Mouse (Mus musculus) frontal cortex, adult (tissue): Measurements from ENCODE around the gene Washc1.
"Not testable (repeated sequence)": the region's sequence is repeated elsewhere in the genome, so short reads cannot be mapped to it uniquely, and the experiment has no call there.

ENCODE experiments used
- ATAC-seq: cut with Nextera tagmentation; 2 replicates; pipeline ENCODE4 v1.9.2; 2017; ENCODE audit warnings: mild to moderate bottlenecking, moderate library complexity, mixed read lengths; ENCODE audit not compliant: low TSS enrichment

Washc1 gene

DNA sequence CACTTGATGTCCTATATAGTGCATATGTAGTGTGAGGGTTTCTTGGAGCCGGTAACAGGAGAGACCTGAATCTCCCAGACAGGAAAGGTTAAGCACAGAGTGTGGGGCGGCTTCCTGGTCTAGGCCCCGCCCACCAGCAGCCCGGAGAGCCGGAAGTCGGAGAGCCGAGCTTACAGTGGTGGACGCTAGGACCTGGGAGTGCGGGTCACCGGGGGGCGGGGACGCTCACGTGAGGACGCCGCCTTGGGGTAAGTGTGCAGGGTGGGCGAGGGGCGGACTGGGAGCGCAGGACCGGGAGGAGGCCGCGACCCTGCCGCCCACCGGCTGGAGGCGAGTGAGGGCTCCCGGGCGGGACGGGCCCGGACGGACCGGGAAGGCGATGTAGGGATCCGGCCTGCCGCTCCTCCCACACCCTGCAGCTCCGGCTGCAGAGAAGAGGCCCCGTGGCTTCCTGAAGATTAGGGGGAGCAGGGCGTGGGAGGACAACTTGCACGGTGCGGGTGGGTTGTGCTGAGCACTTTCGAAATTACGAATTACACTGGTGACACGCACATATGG is at the start of gene Washc1:
Gene Washc1, plus strand, starts transcription at position 144 of the 558 bp plus-strand sequence.
- peak; percentile 92 for ATAC-seq

DNA sequence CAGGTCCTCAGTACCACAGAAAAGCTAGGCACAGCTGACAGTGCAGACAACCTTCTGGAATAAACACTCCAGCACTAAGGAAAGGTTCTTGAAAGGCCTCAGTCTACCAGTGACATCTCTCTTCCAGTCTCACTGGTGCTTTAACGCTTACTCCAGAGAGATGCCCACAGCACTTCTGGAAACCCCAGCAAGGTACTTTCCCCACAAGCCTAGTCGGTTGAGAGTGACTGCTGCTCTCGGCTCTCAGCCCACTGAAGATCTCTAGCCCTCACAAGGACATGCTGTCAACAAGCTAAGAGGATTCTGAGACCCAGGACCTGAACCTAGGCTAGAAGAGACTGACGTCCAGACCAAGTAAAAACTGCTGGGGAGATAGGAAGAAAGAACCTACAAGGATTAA is 46.2 kb upstream of the Washc1 start:
- no peak for ATAC-seq

DNA sequence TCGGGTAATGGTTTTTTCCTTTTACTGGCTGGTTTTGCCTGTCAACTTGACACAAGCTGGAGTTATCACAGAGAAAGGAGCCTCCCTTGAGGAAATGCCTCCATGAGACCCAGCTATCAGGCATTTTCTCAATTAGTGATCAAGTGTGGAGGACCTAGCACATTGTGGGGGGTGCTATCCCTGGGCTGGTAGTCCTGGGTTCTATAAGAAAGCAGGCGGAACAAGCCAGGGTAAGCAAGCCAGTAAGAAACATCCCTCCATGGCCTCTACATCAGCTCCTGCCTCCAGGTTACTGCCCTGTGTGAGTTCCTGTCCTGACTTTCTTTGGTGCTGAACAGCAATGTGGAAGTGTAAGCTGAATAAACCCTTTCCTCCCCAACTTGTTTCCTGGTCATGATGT is 42.3 kb upstream of the Washc1 start:
- ATAC-seq = not testable (repeated sequence)

DNA sequence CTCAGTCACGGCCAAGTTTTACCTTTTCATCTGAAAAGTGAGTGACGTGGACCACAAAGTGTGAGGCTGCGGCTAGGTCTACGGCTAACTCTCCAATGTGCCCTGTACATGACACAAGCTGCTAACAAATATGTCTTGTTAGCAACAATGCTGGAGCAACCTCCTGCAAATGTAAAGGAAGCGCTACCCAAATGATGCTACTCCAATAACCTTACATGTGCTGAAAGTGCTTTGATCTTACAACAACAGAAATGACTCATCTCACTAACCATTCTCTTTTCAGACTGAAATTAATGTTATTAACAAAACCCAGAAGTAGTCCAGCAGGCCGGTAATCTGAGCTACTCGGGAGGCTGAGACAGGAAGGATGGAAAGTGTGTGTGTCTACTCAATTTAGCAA is 37.4 kb upstream of the Washc1 start:
- ATAC-seq = no peak

DNA sequence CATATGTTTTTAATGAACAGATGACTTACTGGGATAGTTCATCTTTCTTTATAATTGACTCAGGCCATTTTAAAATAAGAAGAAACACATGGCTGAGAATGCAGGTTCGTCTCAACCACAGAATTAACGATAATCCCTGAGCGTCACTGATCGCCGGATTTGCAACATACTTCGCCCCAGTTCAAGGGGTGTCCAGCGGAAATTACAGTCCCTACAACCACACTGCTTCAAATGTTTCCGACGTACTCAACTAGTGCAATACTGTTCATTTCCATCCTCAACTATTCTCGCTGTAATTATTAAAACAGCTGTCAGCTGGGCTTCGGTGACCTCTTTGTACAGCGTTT is 35.5 kb upstream of the Washc1 start:
- no peak for ATAC-seq

DNA sequence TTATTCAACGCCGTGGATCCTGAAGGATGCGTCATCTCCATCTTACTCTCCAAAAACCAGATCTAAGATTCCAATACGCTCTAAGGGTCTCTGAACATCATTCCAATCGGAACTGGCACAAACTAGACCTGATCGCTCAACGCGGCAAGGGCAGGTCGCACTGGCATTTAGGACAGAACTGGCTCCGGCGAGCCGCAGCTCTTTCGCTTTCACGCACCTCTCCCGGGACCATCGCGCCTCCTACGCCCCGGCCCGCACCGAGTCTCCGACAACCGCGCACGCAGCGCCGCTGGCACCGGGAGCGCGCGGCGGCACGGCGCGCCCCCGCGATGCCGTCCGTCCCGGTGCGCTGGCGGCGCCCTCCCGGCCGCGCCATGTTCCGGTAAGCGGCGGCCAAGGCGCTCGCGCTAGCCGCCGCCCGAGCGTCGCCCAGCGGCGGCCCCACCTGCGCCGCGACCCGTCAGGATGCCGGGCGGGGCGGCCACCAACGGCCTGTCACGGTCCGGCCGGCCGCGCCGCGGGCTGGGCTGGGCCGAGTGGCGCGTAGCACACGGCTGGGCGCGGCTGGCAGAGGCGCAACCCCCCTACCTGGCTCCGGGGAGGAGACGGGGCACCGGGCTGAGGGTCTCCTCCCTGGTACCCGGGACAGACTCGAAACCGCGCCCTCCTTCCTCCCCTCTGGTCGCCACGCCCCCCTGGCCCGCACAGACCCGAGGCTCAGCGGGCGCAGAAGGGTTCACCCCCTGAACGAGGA is 35.0 kb upstream of the Washc1 start:
- peak; percentile 54 for ATAC-seq

DNA sequence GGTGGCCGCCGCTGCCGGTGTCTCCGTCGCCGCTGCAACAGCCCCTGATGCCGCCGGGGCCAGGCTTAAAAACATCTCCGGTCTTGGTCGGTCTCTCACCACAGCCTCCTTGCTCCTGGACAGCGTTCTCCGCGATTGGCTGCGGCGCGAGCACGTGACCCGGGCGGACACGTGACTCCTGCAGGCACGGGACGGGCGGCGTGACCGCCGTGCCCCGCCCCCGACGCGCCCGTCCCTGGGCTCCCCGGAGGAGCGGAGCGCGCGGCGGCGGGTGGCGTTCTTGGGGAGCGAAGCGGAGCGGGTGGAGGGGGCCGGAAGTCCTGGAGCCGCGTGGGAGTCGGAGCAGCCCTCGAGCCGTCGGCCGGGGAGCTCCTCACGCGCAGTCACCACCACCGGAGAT is 34.4 kb upstream of the Washc1 start, which contains the start of gene Ankrd12:
Gene Ankrd12, minus strand, starts transcription at position 156 of the 400 bp plus-strand sequence.
- peak; percentile 82 for ATAC-seq

DNA sequence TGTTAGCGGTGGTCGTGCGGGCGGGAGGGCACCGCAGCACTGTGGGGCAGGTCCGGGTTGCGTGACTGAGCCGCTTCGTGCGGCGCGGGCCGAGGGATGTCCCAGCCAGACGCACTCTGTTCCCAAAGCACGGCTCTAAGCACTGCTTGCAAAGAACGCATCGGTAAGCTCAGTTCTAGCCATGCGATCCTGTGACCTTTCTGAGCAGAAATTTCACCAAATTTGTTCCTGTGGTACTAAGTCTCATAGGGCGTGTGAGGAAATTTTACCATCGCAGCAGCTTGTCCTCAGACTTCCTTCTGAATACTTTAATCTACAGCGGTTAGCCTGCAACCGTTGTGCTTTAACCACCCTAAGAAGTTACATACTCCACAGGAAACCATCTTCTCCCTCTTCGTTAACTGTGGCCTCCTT is 33.9 kb upstream of the Washc1 start:
- peak; percentile 39 for ATAC-seq

DNA sequence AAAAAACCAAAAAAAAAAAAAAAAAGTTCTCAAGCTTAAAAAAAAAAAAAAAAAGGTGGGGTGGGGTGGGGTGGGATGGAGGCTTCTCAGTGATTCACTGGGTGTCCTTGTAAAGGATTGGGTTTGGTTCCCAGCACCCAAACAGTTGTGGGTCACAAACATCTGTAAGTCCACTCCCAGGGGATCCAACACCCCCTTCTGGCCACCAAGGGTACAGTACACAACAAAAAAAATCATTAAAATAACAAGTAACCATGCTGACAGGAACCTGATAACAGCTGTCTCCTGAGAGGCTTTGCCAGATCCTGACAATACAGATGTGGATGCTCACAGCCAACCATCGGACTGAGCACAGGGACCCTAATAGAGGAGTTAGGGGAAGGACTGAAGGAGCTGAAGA is 26.9 kb upstream of the Washc1 start:
- no peak for ATAC-seq

DNA sequence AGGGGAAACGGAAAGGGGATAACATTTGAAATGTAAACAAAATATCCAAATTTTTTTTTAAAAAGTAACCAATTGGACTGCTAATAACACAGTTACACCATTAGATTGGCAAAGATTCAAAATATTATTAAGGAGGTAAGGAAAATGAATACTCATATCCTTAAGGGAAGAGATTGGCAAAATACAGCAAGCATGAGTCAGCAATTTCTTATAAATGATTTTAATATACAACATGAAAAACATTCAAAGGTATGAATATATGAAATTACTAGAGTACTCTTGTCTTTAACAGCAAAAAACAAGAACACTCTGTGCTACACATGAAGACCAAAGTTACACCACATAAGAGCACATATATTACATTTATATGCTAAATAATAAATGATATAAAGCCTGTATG is 26.3 kb upstream of the Washc1 start:
- no peak for ATAC-seq

DNA sequence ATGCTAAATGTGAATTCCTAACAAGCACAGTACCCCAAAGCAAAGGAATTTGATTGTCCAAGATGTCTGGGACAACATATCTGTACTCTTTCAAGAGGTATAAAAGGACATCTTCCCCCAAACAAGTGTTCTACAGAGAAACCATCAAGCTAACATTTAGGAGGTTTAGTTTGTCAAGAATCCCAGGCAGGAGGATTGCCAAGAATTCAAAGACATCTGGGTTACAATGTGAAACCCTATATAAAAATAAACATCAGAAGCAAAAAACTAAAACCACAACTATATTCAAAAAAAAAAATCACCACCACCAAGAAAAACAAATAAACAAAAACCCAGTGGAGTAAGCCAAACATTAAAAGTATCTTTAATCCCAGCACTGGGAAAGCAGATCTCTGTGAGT is 21.1 kb upstream of the Washc1 start:
- no peak for ATAC-seq

DNA sequence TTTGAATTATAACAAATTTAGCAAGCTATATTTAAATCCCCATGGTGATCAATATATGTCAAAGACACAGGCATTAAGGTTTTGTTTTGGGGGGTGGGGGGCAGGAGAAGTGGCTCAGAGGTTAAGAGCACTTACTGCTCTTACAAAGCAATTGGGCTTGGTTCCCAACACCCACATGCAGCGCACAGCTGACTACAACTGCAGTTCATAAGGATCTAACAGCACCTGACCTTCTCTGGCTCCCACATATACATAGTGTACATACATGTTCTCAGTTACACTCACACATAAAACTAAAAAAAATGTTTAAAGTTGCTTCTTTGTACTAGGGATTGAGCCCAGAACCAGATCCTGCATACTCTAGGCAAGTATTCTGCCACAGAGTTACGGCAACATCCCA is 20.0 kb upstream of the Washc1 start:
- no peak for ATAC-seq

DNA sequence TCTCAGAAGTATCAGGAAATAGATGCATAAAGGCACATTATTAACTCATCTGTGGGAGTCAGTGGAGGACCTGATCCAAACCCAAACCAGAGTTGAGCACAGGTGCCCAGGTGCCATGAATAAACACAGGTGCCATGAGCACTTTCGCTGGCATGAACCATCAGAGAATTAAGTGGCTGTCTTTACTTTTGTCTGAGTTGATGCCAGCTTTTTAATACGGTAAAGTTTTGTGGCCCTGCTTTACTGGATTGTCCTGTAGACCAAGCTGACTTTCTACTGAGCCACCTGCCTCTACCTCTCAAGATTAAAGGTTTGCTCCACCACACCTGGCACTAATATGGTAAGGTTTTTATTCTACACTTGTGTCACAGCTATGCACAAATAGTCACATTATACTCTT is 19.3 kb upstream of the Washc1 start:
- ATAC-seq = no peak

DNA sequence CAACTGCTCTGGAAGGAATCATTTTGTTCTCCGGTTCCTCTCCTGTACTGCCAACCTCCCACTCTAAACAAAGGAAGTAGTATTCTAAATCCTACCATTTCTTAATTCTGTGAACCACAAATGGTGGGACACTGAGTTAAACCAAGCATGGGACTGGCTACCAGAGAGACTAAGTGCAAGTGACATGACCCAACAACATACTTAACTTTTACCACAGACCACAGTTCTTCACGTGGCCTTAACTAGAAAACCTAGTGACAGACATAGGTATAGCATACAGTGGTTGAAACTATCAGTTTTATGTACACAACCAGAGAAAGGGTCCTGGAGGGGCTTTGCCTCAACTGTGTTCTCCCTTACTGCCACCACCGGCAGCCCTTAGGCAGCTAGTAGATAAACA is 18.7 kb upstream of the Washc1 start:
- no peak for ATAC-seq

DNA sequence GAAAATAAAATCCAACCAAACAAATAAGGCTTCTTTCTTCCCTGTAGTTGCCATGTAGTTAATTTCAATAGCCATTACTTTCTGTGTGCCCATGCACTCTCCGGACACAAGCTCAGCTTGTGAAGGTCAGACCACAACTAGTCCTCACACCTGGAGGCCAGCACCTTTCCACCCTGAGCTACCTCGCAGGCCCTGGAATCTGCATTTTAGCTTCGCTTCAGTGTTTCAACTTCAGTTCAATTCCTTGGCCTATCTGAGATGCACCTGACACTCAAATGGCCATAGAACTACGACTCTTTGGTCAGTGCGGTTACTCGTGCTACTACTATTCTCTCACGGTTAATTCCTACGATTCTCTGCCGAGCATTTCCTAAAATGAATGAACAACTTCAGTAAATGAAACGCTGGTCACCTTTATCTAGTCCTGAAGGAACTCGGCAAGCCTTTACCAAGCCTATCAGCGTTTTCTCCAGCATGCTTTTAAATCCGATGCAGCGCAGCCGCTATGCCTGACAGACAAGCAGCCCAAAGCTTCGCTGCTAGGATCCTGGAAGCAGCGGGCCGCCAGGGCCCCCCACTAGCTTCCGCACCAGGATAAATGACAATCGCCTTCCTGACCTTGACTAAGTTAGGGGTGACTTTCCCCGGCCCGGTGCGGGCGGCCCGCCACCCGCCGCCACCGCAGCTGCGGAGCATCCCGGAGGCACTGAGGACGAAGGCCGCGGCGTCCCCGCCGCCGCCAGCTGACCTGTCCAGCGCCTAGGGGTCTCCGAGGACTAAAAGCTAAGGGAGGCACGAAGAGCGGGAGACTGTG is 10.6 kb upstream of the Washc1 start:
- peak; percentile 31 for ATAC-seq

DNA sequence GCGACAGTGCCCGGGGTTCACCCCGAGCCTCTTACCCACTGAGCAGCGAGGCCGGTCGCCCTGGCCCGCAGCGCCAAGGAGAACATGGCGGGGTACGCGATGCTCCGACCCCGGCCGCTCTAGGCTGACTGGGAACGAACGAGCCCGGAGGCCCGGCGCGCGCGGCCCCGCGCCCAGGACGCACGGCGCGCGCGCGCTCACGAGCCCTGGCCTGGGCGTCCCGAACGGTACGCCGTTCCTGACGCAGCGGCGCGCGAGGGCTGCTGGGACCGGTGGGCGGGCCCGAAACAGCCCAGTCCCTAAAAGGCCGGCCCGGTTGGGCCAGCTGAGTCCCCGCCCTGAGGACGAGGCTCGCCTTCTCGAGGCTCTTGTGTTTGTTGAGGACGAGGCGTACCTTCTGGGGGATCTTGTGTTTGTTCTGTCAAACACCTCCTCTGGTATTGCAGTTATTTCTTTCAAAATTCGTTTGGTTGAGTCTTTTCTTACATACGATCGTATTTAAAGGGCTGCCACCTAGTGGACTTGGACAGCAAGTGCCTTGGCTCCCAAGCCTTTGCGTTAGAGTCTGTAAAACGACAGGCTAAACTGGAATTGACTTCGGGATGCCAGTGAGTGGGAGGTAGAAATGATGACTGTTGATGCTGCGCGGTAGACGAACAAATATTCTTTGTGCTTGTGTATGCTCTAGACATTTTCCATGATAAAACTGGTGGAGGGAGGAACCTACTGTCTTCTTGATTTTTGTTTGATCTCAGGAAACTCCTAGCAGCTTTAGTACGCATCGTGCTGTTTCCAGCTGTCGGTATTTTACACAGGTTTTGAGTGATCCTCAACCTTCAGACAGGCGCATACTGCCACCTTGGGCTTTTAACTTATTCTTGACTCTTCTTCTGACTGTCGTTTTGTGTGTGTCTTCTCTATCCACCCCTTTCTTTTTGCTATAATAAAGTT is 9.7 kb upstream of the Washc1 start, which contains the start of gene Ndufv2:
Gene Ndufv2, minus strand, starts transcription at position 180 of the 951 bp plus-strand sequence.
- ATAC-seq = peak; percentile 96

DNA sequence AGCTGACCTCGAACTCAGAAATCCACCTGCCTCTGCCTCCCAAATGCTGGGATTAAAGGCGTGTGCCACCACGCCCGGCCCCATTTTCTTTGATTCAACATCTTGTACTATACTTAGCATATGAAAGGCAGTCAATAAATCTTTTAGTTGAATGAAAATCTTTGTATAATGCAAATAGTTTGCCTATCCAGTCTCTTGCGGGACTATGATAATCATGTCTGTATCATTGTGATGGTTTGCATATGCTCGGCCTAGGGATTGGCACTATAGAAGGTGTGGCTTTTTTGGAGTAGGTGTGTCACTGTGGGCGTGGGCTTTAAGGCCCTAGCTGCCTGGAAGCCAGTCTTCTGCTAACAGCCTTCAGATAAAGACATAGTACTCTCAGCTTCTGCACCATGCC is 7.3 kb upstream of the Washc1 start:
- ATAC-seq = no peak

DNA sequence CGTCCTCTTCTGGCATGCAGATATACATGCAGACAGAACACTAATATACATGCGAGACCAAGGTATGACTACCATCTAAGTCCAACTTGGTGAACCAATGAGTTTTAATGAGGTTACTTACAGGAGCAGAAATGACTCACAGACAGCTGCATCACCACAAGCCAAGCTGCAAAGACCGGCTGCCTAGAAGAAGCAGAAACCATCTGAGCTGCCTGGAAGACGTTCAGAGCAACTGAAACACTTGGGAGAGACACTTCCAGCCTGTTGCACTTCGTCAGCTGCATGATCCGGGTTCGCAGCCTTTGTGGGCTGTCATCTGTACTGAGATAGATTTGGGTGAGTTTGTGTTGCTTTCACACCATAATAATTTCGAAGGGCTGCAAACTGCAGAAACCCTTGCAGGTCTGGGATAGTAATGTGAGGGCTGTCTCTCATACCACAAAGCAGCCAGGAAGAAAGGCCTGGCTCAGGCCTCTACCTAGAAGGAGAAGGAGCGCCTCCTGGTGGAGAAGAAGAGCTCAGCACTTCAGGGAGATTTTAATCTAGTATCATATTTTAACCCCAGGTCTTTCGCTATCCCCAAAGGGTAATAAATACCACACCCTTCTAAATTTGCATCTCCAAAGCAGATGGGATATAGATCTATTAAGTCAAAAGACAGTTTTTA is 4.6 kb upstream of the Washc1 start:
- ATAC-seq = 0 out of 2 replicates have a peak, but pooled peaks have one; percentile 24

DNA sequence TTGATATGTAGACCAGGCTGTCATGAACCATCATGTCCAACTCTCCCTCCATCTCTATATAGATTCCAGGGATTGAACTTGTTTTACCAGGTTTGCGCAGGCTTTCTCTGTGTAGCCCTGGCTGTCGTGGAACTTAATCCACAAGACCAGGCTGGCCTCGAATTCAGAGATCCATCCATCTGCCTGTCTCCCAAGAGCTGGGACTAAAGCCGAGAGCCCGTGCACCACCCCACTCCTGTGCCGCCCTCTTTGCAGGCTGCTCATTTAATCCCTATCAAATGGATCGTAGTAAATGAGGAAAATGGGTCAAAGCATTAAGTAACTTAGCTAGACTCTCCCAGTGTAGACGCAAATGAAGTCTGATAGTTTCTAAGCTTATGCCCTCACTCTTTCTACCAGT is 3.9 kb upstream of the Washc1 start:
- no peak for ATAC-seq

DNA sequence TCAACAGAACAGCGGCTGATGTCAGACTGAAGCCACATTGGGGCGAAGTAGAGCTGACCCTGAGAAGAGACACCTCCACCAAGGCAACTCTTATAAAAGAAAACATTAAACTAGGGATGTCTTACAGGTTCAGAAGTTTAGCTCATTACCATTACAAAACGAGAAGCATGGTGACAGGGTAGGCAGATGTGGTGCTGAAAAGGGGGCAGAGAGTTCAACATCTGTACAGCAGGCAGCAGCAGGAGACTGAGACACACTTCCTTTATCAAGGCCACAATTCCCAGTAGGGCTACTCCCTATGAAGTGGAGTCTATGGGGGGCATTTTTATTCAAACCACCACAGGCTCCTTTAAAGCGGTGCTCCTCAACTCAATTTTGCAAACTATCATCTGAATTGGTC is 3.1 kb upstream of the Washc1 start:
- ATAC-seq = no peak

DNA sequence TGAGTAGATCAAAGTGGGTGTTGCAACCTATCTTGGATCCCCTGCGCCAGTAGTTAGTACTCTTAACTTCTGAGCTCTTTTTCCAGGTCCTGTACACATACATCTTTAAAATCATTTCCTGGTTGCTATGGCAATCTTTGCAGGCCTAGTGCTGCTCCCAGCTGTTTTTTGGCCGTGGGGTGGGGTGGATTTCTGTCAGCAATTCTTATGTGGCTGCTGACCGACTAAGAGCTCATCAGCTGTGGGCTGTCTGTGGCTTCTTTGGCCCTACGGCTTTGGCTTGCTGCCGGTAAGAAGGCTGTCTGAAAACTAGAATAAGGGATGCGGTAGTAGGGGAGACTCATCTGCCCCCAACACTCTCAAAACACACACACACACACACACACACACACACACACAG is 599 bp upstream of the Washc1 start:
- 0 out of 2 replicates have a peak, but pooled peaks have one; percentile 13 for ATAC-seq
